Mouse (Mus musculus) heart, embryonic 16.5 days (tissue): Measurements from ENCODE around the gene Polr2f. TPM values are rescaled to one million over a fixed set of nuclear protein-coding genes. Genes with fewer than 3 reads are reported as not detected.

Source experiments
- ATAC-seq: fragments of 200-750 bp; cut with Nextera tagmentation; replicated peaks from 2 replicates; pipeline ENCODE4 v1.8.0; 2017; ENCODE audit warnings: moderate number of reproducible peaks; ENCODE audit not compliant: insufficient read depth, low FRiP score; ENCODE audit errors: extremely low read depth
- H3K27ac ChIP-seq: fragments of 300-500 bp; sonication (generic); 2 replicates; pipeline ENCODE4 v1.5.1; 2014; ENCODE audit warnings: mild to moderate bottlenecking, low read length, control low read depth, moderate library complexity
- H3K27me3 ChIP-seq: fragments of 300-500 bp; sonication (generic); 2 replicates; pipeline ENCODE4 v1.6.1; 2014; ENCODE audit warnings: low read length, mixed read lengths; ENCODE audit not compliant: control insufficient read depth, insufficient read depth
- H3K36me3 ChIP-seq: fragments of 300-500 bp; sonication (generic); 2 replicates; pipeline ENCODE4 v1.6.1; 2014; ENCODE audit not compliant: control insufficient read depth, insufficient read depth
- H3K4me1 ChIP-seq: fragments of 300-500 bp; sonication (generic); 2 replicates; pipeline ENCODE4 v1.6.1; 2014; ENCODE audit warnings: low read length, mixed read lengths; ENCODE audit not compliant: control insufficient read depth, insufficient read depth
- H3K4me2 ChIP-seq: fragments of 300-500 bp; sonication (generic); 2 replicates; pipeline ENCODE4 v1.6.1; 2014; ENCODE audit warnings: low read depth, mild to moderate bottlenecking, control low read depth, low read length
- H3K4me3 ChIP-seq: fragments of 300-500 bp; sonication (generic); 2 replicates; pipeline ENCODE4 v1.5.1; 2014; ENCODE audit warnings: mild to moderate bottlenecking, control low read depth, low read length
- H3K9ac ChIP-seq: fragments of 300-500 bp; sonication (generic); 2 replicates; pipeline ENCODE4 v1.6.1; 2014; ENCODE audit warnings: low read length, control low read depth
- H3K9me3 ChIP-seq: fragments of 300-500 bp; sonication (generic); replicated peaks from 2 replicates; pipeline ENCODE4 v1.6.1; 2016; ENCODE audit warnings: low read length; ENCODE audit not compliant: control insufficient read depth
- WGBS: fragments of 180-500 bp; shearing (Covaris S2); extraction: QIAGEN DNeasy Blood & Tissue Kit; methylation state at CpG from one replicate; pipeline ENCODE4 v1.1.7; 2014; 5-methylcytosine and 5-hydroxymethylcytosine counted together
- polyA plus RNA-seq: library from polyadenylated mRNA; unstranded; fragments of >200 nt; fragmentation: Nextera tagmentation; extraction: Ambion mirVana; gene quantifications from 2 replicates; pipeline ENCODE4 v1.2.1, GENCODE M21; 2015

The Polr2f gene
- polyA plus RNA-seq, 1 experiment from 2014 or later = 262 TPM

- H3K27ac ChIP-seq = peak overlapping the region; percentile 77; the same call in 1 of the 2 replicates
- no peaks in the 10 kb centered on the region for H3K27me3 ChIP-seq
- no peak overlapping the region for H3K9ac ChIP-seq
- WGBS = 86% methylated on average over 6 of the region's 6 CpGs
- H3K9me3 ChIP-seq = 0 out of 2 replicates have a peak, but pooled peaks cover 4% of the 10 kb centered on the region
- no peak for ATAC-seq
- H3K36me3 ChIP-seq = no peaks in the 10 kb centered on the region
- no peak overlapping the region for H3K4me2 ChIP-seq
- H3K4me3 ChIP-seq = no peak overlapping the region
- peaks cover 15% of the 10 kb centered on the region for H3K4me1 ChIP-seq
Observed at GRCm38 (mm10) chr15:79192450-79192849, 51.6 kb downstream of the Polr2f start.

- peak overlapping the region; percentile 65 for H3K9ac ChIP-seq
- H3K4me2 ChIP-seq = peak overlapping the region; percentile 47
- 0 out of 2 replicates have a peak, but pooled peaks cover 4% of the 10 kb centered on the region for H3K9me3 ChIP-seq
- peak; percentile 52 for ATAC-seq
- H3K27me3 ChIP-seq = no peaks in the 10 kb centered on the region
- peaks cover 15% of the 10 kb centered on the region for H3K4me1 ChIP-seq
- no peaks in the 10 kb centered on the region for H3K36me3 ChIP-seq
- H3K4me3 ChIP-seq = no peak overlapping the region
- WGBS = 40% methylated on average over 27 of the region's 27 CpGs
- H3K27ac ChIP-seq = peak overlapping the region; percentile 77
Observed at GRCm38 (mm10) chr15:79192885-79193845, 52.4 kb downstream of the Polr2f start.

- H3K27me3 ChIP-seq = no peaks in the 10 kb centered on the region
- WGBS = 62% methylated on average over 9 of the region's 9 CpGs
- H3K9ac ChIP-seq = no peak overlapping the region
- H3K27ac ChIP-seq = no peak overlapping the region
- H3K36me3 ChIP-seq = no peaks in the 10 kb centered on the region
- H3K4me1 ChIP-seq = peaks cover 15% of the 10 kb centered on the region
- no peak for ATAC-seq
- 0 out of 2 replicates have a peak, but pooled peaks cover 4% of the 10 kb centered on the region for H3K9me3 ChIP-seq
- no peak overlapping the region for H3K4me2 ChIP-seq
- H3K4me3 ChIP-seq = no peak overlapping the region
Observed at GRCm38 (mm10) chr15:79194048-79194447, 53.2 kb downstream of the Polr2f start.

GRCm38 (mm10) chr15:79194946-79195345 lies 54.1 kb downstream of the Polr2f start:
- peaks cover 15% of the 10 kb centered on the region for H3K4me1 ChIP-seq
- H3K27ac ChIP-seq = no peak overlapping the region
- H3K27me3 ChIP-seq = no peaks in the 10 kb centered on the region
- 0 out of 2 replicates have a peak, but pooled peaks cover 4% of the 10 kb centered on the region for H3K9me3 ChIP-seq
- H3K4me3 ChIP-seq = no peak overlapping the region
- H3K9ac ChIP-seq = no peak overlapping the region
- H3K36me3 ChIP-seq = no peaks in the 10 kb centered on the region
- 74% methylated on average over 2 of the region's 2 CpGs for WGBS
- no peak for ATAC-seq
- H3K4me2 ChIP-seq = no peak overlapping the region

GRCm38 (mm10) chr15:79195492-79195891 lies 54.7 kb downstream of the Polr2f start:
- Histone ChIP-seq H3K4me3 (no peak overlapping the region), H3K9ac (0 out of 2 replicates have a peak overlapping the region, but pooled peaks have one; percentile 3), H3K4me1 (peaks cover 15% of the 10 kb centered on the region), H3K4me2 (no peak overlapping the region), H3K27ac (peak overlapping the region; percentile 62), H3K36me3 (no peaks in the 10 kb centered on the region), H3K27me3 (no peaks in the 10 kb centered on the region), H3K9me3 (0 out of 2 replicates have a peak, but pooled peaks cover 4% of the 10 kb centered on the region)
- WGBS = 52% methylated on average over 8 of the region's 8 CpGs
- peak; percentile 81 for ATAC-seq

DNA sequence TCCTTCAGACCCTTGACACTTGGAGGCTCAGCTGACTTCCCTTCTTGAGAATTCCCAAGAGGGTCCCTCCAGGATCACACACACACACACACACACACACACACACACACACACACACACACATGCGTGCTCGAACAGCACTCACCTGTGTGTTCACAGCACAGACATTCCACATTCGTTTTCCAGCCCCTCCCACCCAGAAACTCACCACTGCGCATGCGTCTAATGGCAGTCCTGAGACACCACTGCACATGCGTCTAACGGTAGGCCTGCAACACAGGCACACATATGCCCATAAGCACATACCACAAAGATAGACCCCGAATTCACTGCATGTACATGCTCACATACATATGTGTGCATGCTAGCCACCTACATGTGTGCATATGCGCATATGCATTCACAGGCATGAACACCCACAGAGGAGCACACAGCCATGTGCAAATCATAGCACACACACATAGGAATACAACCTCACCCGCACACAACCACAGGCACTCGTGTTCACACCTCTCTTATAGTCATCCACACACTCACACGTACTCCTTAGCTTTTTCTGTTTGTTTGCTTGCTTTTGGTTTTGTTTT lies 58.7 kb downstream of the Polr2f start:
- no peaks in the 10 kb centered on the region for H3K9me3 ChIP-seq
- 93% methylated on average over 12 of the region's 12 CpGs for WGBS

More for the DNA sequence above, 58.7 kb downstream of the Polr2f start:
- Histone ChIP-seq H3K27me3 (peaks cover 2% of the 10 kb centered on the region; the same call in 1 of the 2 replicates), H3K27ac (no peak overlapping the region), H3K4me1 (peaks cover 8% of the 10 kb centered on the region; the same call in 1 of the 2 replicates), H3K4me2 (no peak overlapping the region), H3K36me3 (no peaks in the 10 kb centered on the region), H3K9ac (no peak overlapping the region), H3K4me3 (no peak overlapping the region)
- no peak for ATAC-seq

Other genes with a start within 250 kb of the Polr2f start
- 0.20 and 0.41 TPM in 2 replicates for gene Gm49510, start 241.3 kb upstream of the Polr2f start, polyA plus RNA-seq
- gene Sh3bp1, start 241.2 kb upstream of the Polr2f start, polyA plus RNA-seq = 19.8 and 20.0 TPM in 2 replicates
- gene Pdxp, start 227.1 kb upstream of the Polr2f start, polyA plus RNA-seq = 16.9 and 18.3 TPM in 2 replicates
- gene Lgals1, start 214.3 kb upstream of the Polr2f start, polyA plus RNA-seq = 718 and 722 TPM in 2 replicates
- 28.3 and 33.7 TPM in 2 replicates for gene Nol12, start 206.1 kb upstream of the Polr2f start, polyA plus RNA-seq
- gene Triobp, start 193.3 kb upstream of the Polr2f start, polyA plus RNA-seq = 47.9 and 53.7 TPM in 2 replicates
- gene H1f0, start 112.6 kb upstream of the Polr2f start, polyA plus RNA-seq = 301 and 315 TPM in 2 replicates
- gene Galr3, start 99.1 kb upstream of the Polr2f start, polyA plus RNA-seq = not detected in 2 replicates
- gene Ankrd54, start 78.1 kb upstream of the Polr2f start, polyA plus RNA-seq = 28.4 and 28.5 TPM in 2 replicates
- 151 and 161 TPM in 2 replicates for gene Eif3l, start 65.8 kb upstream of the Polr2f start, polyA plus RNA-seq
- 21.1 and 23.2 TPM in 2 replicates for gene Micall1, start 32.1 kb upstream of the Polr2f start, polyA plus RNA-seq
- gene 1700088E04Rik, start 244 bp downstream of the Polr2f start, polyA plus RNA-seq = 11.0 and 12.0 TPM in 2 replicates
- 0.39 and 0.59 TPM in 2 replicates for gene Sox10, start 24.2 kb downstream of the Polr2f start, polyA plus RNA-seq
- 36.5 and 37.9 TPM in 2 replicates for gene Pick1, start 88.2 kb downstream of the Polr2f start, polyA plus RNA-seq
- gene Gm49486, start 88.4 kb downstream of the Polr2f start, polyA plus RNA-seq = 0.63 and 0.67 TPM in 2 replicates
- gene Slc16a8, start 113.8 kb downstream of the Polr2f start, polyA plus RNA-seq = 0.47 and 0.95 TPM in 2 replicates
- gene Baiap2l2, start 144.5 kb downstream of the Polr2f start, polyA plus RNA-seq = 14.2 and 17.3 TPM in 2 replicates
- 12.1 and 13.7 TPM in 2 replicates for gene Pla2g6, start 187.4 kb downstream of the Polr2f start, polyA plus RNA-seq
- gene Maff, start 205.6 kb downstream of the Polr2f start, polyA plus RNA-seq = 3.9 and 4.1 TPM in 2 replicates